Mouse (Mus musculus): ENCODE measurements around the gene Nptxr. TPM values are rescaled to one million over a fixed set of nuclear protein-coding genes. Genes with fewer than 3 reads are reported as not detected.

Gene Nptxr
- total RNA-seq, 2 experiments from 2014 or later: 8.2 to 9.5 TPM

DNA sequence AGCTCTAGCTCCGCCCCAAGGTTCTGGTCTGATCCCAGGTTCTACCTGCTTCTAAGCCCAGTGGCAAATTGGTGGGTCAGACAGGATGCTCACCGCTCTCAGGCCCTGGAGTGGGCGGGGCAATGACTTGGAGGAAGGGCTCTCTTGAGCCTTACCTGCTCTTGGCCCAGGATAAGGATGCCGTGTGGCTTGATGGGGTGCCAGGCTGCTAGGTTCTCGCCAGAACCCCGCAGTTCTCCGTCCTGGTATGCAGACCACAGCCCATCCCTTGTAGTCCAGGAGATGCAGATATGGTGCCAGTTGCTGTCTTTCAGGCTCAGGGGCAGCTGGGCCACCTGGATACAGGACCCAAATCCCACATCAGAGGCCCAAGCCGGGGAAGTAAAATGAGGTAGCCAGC lies 14.5 kb downstream of the Nptxr start:
- DNase-seq: no peak

DNA sequence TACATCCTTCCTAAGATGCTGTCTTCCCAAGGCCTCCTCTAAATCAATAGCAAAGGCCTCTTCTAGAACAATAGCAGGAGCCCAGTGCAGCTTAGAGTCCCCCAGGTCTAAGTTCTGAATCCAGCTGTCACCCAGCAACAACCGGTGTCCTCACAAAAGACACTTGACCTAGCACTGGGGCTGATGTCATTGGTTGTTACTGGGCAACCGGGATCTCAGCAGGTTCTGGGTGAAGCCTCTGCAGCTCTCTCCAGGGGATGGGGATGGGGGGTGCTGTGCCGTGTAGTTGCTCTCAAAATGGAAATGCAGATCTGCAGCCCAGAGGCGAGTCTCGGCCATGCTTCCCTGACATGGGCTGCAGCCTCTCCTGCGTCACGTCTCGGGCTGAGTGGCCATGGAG lies 16.8 kb downstream of the Nptxr start:
- no peak for DNase-seq

DNA sequence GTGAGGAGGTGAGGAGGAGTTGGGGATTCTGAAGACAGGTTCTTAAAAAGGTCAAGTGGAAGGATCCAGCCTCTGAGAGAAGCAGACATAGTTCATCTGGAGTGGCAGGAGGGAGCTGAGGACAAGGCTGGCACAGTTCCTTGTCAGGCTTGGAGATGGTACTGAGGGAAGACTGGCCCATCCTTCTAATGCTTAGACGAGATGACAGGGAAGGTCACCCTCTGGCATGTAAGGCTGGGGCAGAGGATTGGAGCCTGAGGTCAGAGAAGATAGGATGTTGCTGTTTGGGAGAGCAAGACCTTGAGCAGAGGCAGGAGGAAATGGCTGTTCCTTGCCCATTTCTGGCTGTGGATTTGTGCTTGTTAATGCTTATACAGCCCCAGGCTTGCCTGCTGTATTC lies 19.5 kb downstream of the Nptxr start:
- no peak for DNase-seq

DNA sequence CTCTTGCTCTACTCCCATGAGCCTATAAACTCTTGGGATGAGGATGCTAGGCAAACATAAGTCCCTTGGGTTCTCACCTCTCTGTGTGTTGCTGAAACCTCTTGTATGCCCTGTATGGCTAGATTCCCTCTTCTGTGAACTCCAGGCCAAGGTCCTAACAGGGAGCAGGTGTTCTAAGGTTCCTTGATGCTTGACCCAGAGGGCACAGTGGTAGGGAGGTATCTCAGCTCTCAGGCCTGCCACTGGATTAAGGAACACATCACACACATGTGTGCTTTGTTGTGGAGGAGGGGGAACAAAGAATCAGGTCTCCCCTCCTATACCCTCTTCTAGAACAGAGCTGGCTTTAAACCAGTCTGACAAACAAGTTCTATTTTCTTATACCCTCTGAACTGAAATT lies 26.8 kb downstream of the Nptxr start, which contains the start of gene Dnal4:
Gene Dnal4, minus strand, starts transcription at position 101 of the 400 bp plus-strand sequence.
- DNase-seq: no peak

DNA sequence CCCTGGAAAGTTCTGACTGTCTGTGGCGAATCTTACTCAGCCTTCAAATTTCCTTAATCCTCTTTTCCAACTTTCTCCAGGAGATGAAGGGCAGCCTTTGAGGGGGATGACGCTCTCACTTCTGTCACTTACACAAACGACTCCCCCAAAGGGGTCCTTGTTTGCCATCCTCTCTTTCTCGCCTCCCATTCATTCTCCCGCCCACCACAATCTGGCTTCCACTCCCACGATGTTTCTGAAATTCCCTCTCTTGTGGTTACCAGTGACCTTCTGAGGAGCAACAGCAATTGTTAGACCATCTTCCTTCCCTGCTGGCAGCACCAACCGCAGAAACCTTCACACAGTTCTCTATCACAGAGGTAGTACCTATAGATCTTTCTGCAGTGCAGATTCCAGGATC lies 28.9 kb downstream of the Nptxr start:
- DNase-seq: no peak

DNA sequence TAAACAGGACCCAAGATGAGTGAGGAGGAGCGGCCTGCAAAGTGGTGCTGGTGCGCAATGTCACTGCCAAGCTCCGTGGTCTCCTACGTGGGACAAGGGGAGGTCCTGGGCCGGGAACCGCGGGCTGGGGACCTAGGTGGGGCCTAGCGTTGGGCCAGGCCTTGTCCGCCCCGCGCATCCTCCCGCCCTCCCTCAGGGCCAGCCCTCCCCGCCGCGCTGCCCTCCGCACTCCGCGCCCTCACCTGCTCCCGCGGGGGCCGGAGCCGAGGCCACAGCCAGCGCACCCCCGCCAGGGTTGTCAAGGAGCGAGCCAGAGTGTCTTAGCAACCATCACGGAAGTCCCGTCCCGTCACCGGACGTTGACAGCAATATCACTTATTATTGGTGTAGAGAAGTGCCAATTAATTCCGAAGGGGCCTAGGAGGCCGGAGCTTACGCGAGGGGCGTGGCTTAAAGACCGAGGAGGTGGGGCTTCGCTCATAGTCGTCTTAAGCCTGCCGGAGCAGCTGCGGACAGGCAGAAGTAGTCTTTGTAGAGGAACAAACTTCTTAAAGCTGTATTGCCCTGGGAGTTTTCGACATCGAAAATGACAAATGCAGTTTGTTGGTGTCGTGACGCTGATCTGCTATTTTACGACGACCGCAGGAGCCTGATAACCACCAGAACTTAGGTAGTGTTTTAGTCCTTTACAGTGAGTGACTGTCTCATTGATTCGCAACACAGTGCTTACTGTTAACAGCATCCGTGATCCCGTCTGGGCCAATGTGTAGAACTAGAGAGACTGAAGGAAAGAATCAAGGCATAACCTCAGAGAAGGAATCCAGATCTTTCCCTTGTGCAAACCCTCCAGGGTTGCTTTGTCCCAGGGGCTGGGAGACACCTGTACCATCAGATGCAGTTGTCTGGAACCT lies 30.2 kb downstream of the Nptxr start:
- DNase-seq: peak; percentile 96

DNA sequence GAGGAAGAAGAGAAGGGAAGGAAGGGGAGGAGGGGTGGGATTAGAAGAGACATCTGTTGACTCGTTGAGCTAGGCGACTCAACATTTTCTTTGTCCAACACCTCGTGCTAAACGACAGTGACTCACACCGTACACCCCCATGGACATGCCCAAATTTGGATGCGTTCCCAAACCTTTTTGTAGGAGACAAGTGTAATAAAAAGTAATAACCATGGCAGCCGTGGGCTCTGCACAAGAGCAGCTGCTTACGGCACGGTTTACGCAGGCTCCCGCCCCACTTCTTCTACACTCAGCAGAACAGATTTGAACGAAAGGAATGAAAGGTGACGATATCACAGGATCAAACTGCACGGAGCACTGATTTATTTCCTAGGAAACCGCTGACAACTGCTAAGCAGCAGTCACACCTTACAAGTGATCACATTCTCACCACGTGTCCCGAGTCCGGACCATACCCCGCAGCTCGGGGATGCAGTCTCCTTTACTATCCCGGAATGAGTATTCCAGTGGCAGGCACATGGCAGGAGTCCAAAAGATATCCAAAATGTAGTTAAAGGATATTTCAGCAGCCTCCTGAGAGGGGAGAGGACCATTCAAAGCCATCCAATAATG lies 33.8 kb downstream of the Nptxr start:
- DNase-seq: no peak

DNA sequence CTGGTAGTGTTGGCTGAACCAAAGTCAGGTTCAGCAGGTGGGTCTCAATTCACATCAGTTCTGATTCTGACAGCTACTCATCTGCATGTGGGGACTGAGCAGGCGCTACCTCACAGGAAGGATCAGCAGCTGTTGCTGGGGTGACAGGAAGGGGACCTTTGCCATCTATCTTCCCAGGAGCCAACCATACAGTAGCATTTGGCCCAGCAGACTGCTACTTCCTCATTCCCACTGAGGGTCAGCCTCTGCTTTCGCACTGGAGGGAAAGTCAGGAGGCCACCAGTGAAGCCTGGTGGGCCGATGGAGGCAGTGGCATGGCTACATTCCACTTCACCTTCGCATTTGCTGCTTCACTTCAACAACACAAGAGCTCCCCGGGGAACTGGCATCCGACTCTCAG lies 36.3 kb downstream of the Nptxr start:
- DNase-seq: no peak

DNA sequence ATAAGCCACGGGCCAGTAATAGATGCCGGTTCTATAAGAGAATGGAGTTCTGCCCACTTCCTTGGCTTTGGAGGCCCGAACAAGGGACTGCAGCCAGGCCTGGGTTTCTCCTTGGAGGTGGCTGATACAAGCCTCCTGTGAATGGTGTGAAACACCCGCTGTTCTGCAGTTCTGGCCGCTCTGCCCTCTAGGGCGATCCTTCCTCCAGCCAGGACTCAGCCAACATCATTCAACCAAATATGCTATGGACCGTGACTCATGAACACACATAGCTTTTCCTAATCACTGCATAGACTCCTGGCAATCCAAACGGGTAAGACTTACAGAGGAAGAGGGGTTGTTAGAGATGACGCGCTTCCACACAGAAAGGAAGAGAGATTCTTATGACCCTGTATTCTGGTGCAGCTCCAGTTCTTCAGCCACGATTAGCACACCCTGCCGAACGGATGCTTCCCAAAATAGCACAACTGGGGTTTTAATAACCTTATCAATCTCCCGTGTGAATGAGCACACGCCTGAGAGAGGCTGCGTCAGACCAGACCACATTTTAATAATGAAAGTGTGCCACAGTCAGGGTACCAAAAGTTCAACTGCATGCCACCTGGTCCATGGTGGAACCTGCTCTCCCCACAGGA lies 37.1 kb downstream of the Nptxr start:
- no peak for DNase-seq

DNA sequence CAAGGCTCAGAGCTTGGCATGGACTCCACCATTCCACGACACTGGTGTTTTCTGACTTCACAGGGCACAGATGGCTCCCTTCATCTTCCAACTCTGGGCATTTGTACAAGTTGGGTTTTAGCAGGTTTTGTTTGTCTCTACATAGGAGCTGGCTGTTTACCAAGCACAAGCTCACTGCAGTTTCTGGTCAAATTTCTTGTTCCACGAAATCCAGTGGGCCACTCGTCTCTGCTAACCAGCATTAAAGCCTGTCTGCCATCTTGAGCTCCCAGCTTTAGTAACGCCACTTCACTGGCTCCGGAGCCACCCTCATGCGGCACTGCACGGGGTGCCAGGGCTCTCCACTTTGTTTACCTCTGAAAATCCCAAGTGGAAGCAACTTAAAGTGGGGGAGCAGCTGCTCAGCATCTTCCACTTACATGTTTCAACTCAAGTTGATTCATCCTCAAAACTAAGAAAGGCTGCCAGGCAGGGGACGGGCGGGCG lies 37.9 kb downstream of the Nptxr start:
- no peak for DNase-seq

DNA sequence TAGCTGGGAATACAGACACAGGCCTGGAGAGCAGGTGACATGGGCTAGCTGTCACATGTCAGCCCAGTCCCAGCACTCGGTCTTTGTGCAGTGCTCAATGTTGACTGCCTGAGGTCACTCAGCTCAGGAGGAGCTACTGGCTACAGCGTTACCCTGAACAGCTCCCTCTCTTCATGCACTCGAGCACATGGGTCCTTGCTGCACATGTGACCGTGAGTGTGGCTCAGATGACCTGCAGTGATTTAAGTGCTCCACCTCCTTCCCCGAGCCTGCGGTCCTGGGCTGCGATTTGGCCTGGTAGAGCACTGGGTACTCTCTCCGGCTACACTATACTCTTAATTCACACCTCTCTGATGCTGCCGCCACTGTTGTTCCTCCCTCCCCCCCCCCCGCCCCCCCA lies 38.4 kb downstream of the Nptxr start:
- no peak for DNase-seq

DNA sequence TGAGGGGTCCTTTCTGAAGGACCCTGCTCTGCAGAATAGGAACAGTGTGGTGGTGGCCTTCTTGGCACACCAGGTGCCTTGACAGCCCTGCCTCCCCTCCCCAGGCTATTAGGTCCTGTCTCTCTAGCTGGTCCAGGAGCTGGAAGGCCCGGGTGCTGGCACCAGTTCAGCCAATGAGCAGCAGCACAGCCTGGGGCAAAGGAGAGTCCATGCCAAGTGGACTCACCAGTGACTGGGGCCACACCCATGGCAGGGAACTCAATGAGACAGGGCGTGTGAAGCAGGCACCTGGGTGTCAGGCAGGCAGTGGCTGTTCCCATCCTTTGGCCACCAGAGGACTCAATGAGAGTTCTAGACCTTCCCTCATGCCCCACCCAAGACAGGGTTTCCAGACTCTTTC lies 39.2 kb downstream of the Nptxr start:
- peak; percentile 72 for DNase-seq

DNA sequence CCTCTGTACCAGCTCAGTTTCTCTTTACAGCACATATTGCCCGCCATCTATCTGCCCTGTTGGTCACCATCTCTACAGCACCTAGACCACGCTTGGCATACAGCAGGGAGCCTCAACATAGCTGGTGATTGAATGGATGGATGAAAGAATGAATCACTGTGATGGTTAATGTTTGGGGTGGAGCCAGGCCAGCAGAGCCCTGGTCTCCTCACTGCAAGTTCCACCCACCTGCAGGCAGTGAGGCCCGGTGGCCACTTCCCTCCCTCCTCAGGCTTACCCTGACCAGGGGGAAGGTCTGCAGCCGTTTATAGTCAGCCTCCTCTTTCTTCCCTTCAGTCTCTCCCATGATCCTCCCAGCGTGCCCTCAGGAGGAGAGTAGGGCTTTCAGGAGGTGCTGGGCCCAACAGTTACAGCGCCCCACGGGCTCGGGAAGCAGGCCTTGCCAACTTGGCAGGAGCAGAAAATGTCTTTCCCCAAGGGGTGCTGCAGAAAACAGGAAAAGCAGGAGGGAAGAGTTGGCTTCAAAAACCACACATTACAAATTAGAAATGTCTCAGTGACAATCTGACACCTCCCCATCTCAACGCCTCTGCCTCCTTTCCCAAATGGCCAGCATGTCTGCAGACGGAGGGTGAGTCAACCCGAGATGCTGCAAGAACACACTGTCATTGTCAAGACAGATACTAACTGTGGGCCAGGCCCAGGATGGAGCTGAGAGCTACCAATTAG lies 39.9 kb downstream of the Nptxr start:
- DNase-seq: peak; percentile 39

DNA sequence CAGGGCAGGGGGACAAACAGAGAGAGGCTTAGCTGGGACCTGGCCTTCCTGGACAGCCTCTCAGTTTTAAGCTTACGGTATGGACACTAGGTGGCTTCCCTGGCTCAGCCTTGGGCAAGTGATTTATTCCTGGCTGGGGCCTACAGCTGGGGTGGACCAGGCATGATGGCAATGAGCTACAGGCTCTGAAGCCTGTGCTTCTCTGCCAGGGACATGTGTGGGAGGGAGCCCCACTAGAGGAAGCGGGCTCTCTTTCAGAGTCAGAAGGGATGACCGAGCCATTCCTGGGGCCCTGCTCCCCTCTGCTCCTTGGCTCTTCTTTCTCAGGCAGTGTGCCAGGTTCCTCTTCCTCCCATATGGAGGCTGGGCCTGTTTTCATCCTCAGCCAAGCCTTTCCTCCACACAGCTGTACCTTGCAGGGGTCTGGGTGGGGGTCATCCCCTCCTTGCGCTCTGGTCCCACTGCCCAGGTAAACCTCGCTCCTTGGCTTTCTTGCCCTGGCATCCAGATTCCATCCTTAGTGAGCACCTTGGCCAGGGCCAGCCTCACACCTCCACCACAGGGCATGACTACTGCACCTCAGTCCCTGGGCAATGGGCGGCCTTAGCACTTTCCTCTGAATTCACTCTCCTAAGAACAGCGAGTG lies 40.8 kb downstream of the Nptxr start:
- no peak for DNase-seq

DNA sequence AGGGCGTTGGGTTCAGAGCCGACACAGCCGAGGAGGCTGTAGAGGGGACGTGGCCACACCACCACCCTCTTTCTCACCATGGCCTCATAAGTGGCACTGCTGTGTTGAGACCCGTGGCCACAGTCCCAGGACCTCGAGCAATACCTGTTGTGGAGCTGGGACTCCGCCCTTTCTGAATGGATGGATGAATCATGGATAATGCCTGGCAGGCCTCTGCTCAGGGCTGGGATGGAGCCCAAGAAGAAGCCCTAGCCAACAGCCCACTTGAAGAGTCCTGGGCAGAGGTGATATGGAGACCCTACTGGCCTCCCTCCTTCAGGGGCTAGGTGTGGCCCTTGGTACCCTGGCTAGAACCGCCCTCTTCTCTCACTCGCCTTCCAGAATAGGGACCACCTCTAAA lies 41.6 kb downstream of the Nptxr start:
- DNase-seq: no peak

DNA sequence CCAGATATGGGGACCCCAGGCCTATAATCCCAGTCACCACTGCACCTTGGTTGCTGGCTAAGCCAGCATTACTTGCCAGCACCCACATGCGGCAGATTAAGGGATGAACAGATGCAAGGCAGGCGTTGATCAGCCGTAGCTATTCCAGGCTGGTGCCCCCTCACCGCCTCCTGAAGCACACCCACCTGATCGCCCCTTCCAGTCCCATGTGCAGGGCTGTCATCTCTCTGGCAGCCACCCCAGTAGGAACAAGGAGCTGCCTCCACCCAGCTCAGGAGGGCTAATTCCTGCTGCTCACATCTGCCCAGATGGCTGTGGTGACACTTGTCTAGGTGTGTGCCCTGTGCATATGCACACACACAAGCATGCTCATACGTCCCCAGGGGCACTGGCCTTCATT lies 43.6 kb downstream of the Nptxr start:
- DNase-seq: no peak

DNA sequence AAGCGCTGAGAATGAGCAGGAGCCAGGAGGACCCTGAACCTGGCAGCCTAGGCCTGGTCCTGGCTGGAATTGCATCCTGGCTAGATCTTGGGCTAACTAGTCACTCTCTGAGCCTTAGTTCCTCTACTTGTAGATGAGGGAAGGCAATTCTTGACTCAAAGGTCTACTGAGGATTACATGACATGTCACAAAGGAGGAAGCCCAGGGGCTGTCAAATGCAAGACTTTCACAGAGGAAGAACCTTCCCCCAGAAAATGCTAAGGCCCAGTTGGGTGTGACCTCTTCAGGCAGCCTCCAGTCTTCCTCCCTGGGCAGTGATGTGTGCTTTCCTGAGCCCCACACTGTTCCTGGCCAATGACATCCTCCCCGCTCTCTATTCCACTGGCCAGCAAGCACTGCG lies 47.4 kb downstream of the Nptxr start:
- DNase-seq: no peak

DNA sequence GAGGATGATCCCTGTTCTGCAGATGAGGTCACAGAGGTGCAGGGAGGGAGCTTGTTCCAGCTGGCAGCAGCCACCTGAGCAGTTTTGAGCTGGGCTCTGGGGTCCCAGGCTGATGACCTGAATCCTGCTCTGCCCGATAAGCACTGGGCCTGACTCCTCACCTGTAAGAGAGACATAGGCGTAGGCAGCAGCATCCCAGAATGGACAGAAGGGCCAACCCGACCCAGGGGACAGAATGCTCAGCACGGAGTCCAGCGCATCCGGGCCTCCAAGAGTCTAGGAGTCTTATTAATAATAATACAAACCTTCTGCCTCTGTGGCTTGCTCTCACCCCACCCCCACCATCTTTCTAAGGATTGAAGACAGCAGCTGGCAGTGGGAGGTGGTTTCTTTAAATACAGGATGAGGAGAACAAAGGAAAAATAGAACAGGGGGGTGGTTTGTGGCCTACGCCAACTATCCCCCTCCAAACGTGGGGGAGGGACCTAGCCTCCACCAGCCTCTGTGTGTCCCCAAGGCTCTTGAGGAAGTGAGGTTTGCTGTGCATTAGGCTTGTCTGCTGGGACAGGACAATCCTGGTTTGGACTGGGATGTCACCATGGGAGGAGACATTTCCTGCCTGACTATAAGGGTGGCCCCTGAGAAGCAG lies 48.5 kb downstream of the Nptxr start:
- DNase-seq: no peak

DNA sequence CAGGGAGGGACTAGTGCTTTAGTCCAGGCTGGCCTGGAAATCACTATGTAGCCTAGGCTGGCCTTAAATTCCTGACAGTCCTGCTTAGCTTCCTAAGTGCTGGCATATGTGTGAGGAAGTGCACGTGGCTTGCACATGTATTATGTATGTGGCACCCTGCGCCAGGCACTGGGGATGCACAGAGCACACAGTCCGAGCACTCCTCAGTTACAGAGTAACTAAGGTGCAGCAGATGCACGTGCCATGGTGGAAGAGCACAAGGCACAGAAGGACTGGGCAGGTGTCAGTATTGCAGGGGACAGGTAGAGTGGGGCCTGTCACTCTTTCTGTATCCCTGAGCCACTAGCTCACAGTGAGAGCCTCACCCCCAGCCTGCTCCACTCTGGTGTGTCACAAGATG lies 49.4 kb downstream of the Nptxr start:
- DNase-seq: no peak

DNA sequence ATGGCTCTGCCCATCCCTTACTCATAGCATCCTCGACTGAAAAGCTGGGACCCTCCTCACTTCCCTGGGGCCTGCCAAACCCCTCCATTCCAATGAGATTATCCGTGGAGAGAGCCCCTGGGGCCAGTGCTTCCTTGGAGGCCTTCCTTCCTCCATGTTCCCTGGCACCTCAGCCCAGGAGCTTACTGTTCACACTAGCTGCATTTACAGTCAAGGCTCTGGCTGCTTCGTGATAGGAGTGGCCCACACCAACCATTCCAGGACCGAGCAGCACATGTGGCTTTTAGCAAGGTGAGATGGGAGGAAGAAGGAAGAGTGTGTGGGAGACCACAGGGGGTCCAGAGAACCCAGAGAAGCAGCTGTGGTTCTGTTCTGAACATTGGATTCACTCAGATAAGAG lies 50.7 kb downstream of the Nptxr start:
- no peak for DNase-seq

DNA sequence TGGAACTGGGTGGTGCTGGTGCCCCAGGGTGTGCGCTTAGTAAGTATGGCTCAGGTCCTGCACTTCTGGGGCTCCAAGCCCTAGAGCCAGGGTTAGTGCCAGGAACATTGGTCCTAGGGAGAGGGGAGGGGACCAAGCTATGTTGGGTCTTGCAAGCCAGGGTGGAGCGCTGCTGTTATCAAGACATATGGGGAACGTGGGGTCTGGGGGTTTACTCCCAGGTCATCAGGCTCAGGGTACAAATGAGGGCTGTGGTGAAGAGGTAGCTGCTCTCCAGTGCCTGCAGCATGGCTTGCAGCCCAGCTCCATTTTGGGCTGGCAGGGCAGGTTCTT lies 51.2 kb downstream of the Nptxr start:
- DNase-seq: no peak

All from adrenal gland, postnatal 10 days (tissue).